Mouse (Mus musculus) small intestine, adult 2 months (tissue): Measurements from ENCODE around the gene Urod. TPM values are rescaled to one million over a fixed set of nuclear protein-coding genes. Genes with fewer than 3 reads are reported as not detected.
A peak's percentile ranks its signal among the peaks of the same experiment; 100 is the strongest.

ENCODE experiments used
- H3K27ac ChIP-seq: fragments of 200-500 bp; 2 replicates; pipeline ENCODE4 v1.5.1; 2012; ENCODE audit warnings: low read depth, low read length, control low read depth, inconsistent platforms; ENCODE audit not compliant: insufficient read depth
- H3K27me3 ChIP-seq: fragments of 200-500 bp; 2 replicates; pipeline ENCODE4 v1.6.1; 2012; ENCODE audit warnings: mild to moderate bottlenecking, moderate library complexity, low read length, inconsistent platforms; ENCODE audit not compliant: control insufficient read depth, insufficient read depth
- H3K36me3 ChIP-seq: fragments of 200-500 bp; 2 replicates; pipeline ENCODE4 v1.6.1; 2012; ENCODE audit warnings: mild to moderate bottlenecking, low read length, control low read depth, inconsistent platforms; ENCODE audit not compliant: control insufficient read depth, insufficient read depth
- H3K4me1 ChIP-seq: fragments of 200-500 bp; 2 replicates; pipeline ENCODE4 v1.6.1; 2012; ENCODE audit warnings: low read length, inconsistent platforms, mixed read lengths; ENCODE audit not compliant: control insufficient read depth, insufficient read depth, insufficient read length
- H3K4me3 ChIP-seq: fragments of 200-500 bp; 2 replicates; pipeline ENCODE4 v1.5.1; 2012; ENCODE audit warnings: low read depth, mild to moderate bottlenecking, control low read depth, inconsistent platforms, low read length, moderate library complexity
- CTCF ChIP-seq: fragments of 200-500 bp; IDR thresholded peaks from 2 replicates; pipeline ENCODE4 v1.5.1; 2012; ENCODE audit warnings: low read depth, mild to moderate bottlenecking, control low read depth, inconsistent platforms, low read length, moderate library complexity, mixed read lengths; ENCODE audit not compliant: insufficient replicate concordance, insufficient read length; ENCODE audit errors: extremely low read depth
- POLR2A ChIP-seq: fragments of 200-500 bp; IDR thresholded peaks from 2 replicates; pipeline ENCODE4 v1.6.1; 2012; ENCODE audit warnings: low read depth, mild to moderate bottlenecking, control low read depth, inconsistent platforms, low read length, moderate library complexity
- WGBS: fragments of 180-500 bp; shearing (Covaris S2); methylation state at CpG from one replicate; pipeline ENCODE4 v1.1.7; 2018; 5-methylcytosine and 5-hydroxymethylcytosine counted together
- polyA plus RNA-seq: library from polyadenylated mRNA; depleted of rRNA; stranded (reverse); fragments of >200 nt; gene quantifications from 2 replicates; pipeline ENCODE4 v1.2.3, GENCODE M21; 2012

Gene Urod
- polyA plus RNA-seq, 1 experiment: 35.5 TPM

DNA sequence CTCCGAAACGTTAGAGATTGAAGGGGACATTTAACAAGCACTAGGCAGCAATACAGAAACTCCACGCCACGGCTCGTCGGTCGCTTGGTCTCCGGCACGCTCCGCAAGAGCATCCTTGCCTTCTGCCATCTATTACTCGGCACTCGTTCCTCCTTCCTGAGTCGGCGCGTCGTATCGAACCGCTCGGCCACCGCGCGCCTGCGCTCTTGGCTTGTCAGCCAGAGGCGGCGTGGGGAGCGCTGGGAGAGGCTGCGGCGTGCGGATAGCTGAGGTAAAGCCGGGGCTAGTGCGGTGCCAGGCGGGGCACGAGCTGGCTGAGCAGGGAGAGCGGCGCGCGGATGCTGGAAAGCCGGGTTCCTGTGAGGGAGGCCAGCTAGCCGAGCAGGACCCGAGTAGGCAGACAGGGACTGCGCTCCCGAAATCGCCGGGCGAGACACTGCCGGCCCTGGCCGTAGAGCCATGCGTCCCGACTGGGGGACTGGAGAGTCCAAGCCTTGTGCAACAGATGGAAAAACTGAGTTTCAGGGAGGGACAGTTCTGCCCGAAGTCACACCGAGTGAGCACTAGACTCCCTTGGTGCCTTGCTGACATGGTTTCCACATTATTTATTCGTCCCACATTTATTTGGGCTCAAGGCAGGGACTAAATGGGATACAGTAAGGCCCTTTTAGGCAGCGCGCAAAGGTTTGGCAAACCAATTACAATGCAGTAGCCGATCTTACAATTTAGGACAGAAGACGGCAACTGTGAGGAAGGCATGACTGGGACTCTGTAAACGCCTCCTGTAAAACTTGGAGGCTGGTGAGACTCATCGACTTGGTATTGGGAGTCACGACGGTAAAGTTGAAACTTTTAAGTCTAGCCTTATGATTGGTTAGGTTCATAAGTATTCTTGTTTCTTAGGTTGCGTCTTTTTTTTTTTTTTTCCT lies 25.3 kb upstream of the Urod start, which contains the start of gene Eif2b3:
Gene Eif2b3 (plus strand): TSS at position 197 of the 929 bp plus-strand sequence.
- H3K4me1 ChIP-seq: no peaks in the 10 kb centered on the region
- H3K4me3 ChIP-seq: peak within 1 kb of the TSS; percentile 84
- peaks cover 7% of the 10 kb centered on the region; the same call in 1 of the 2 replicates for H3K36me3 ChIP-seq
- no peaks in the 10 kb centered on the region for H3K27me3 ChIP-seq
- H3K27ac ChIP-seq: no peak within 1 kb of the TSS
- no peak for TF ChIP-seq CTCF
- TF ChIP-seq POLR2A: peak; percentile 69
- under 1% methylated on average over 61 of the region's 61 CpGs for WGBS

DNA sequence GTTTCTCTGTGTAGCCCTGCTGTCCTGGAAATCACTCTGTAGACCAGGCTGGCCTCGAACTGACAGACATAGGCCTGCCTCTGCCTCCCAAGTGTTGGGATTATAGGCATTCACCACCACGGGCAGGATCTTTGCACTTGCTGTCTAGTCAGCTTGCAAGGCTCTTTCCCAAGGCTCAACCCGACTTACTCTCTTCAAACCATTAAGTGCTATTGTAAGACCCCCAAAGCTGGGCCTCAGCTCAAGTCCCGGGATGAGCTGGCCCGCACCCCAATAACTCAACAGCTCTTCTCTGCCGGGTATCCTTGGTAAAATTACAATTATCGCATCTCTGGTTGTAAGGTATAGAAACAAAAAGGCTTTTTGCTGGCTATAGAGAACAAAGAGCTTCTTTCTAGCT lies 24.1 kb upstream of the Urod start:
- WGBS: 90% methylated on average over 7 of the region's 7 CpGs
- TF ChIP-seq POLR2A: no peak
- no peak for TF ChIP-seq CTCF
- H3K4me1 ChIP-seq: no peaks in the 10 kb centered on the region

DNA sequence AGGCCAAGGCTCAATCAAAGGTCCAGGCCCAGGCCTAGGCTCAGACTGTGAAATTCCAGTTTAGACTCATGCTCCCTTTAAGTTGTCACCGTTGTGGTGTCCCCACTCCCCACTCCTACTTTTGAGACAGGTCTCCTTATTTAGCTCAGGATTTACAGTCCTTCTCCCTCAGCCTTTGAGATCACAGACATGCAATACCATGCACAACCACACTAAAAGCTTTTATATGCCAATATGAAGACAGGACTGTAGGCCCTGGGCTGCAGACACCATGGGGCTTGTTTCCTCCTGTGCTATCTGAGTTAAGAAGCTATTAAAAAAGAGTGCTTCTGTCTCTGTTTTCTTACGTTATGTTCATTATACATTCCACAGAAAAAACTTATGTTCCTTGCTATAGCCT lies 23.5 kb upstream of the Urod start:
- no peak overlapping the region for H3K4me3 ChIP-seq
- WGBS: 90% methylated on average over 2 of the region's 2 CpGs
- H3K4me1 ChIP-seq: no peaks in the 10 kb centered on the region
- no peaks in the 10 kb centered on the region for H3K27me3 ChIP-seq
- no peak overlapping the region for H3K27ac ChIP-seq
- TF ChIP-seq POLR2A (no peak), CTCF (no peak)
- H3K36me3 ChIP-seq: 0 out of 2 replicates have a peak, but pooled peaks cover 2% of the 10 kb centered on the region

More for the DNA sequence above, 24.1 kb upstream of the Urod start:
- H3K4me3 ChIP-seq: no peak overlapping the region
- no peaks in the 10 kb centered on the region for H3K27me3 ChIP-seq
- H3K27ac ChIP-seq: no peak overlapping the region
- H3K36me3 ChIP-seq: peaks cover 6% of the 10 kb centered on the region; the same call in 1 of the 2 replicates

DNA sequence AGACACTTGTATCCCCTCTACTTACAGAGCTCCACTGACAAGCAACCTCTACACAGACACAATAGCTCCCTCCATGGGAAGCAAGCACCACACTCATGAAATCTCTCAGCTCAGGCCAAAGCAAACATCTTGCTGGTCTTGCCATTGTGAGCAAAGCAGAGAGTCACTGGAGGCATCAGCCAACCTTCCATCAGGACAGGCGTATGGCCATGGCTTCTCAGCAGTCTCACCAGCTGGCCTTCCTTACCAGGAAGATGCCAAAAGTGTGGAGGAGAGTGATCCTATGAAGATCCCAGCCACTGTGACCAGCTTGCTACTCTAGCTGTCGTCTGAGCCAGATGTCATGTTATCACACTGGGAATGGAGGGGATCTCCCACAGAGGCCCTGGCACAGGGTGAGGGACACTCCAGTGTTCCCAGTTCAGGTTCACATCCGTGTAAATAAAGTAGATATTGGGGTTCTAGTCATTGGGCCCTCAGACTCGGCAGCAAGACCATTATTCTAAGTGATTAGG lies 20.7 kb upstream of the Urod start:
- Histone ChIP-seq H3K27me3 (no peaks in the 10 kb centered on the region; the same call in 1 of the 2 replicates), H3K4me1 (no peaks in the 10 kb centered on the region), H3K27ac (no peak overlapping the region), H3K36me3 (no peaks in the 10 kb centered on the region), H3K4me3 (no peak overlapping the region)
- 55% methylated on average over 4 of the region's 4 CpGs for WGBS
- TF ChIP-seq CTCF: no peak
- no peak for TF ChIP-seq POLR2A

DNA sequence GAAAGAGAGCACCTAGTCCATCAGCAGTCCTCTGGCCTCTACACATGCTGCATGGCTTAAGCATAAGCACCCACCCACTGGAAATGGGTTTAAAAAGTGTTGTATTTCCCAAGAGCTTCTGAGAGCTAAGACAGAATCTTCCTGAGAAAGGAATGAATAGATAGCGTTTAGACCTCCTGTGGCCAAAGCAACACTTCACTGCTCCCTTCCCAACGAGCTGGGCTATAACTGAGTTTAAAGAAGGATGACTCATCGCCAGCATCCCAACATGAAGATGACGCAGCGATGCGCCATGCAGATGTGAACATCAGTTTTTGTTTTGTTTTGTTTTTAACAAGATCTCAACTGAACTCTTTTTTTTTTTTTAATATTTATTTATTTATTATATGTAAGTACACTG lies 19.4 kb upstream of the Urod start:
- Histone ChIP-seq H3K4me3 (no peak overlapping the region), H3K27me3 (no peaks in the 10 kb centered on the region; the same call in 1 of the 2 replicates), H3K36me3 (no peaks in the 10 kb centered on the region), H3K27ac (no peak overlapping the region), H3K4me1 (no peaks in the 10 kb centered on the region)
- WGBS: 70% methylated on average over 6 of the region's 6 CpGs
- TF ChIP-seq POLR2A (no peak), CTCF (no peak)

DNA sequence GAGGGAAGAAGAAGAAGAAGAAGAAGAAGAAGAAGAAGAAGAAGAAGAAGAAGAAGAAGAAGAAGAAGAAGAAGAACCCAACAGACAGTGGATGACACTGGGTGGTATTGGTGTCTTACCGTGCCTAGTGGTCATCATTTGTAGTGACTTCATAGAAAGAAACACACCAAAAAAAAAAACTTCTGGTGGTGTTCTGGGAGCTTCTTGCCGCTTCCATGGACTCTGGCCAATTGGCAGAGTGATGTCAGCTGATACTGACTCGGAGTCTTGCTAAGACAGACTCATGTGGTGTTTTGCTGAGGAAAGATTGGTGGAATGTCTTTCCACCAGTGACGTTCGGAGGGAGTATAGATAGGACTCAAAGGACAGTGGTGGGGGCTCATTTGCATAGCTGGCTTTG lies 16.0 kb upstream of the Urod start:
- Histone ChIP-seq H3K4me3 (no peak overlapping the region), H3K36me3 (no peaks in the 10 kb centered on the region), H3K27ac (no peak overlapping the region), H3K27me3 (no peaks in the 10 kb centered on the region; the same call in 1 of the 2 replicates), H3K4me1 (no peaks in the 10 kb centered on the region)
- 73% methylated on average over 5 of the region's 5 CpGs for WGBS
- TF ChIP-seq CTCF (no peak), POLR2A (no peak)

DNA sequence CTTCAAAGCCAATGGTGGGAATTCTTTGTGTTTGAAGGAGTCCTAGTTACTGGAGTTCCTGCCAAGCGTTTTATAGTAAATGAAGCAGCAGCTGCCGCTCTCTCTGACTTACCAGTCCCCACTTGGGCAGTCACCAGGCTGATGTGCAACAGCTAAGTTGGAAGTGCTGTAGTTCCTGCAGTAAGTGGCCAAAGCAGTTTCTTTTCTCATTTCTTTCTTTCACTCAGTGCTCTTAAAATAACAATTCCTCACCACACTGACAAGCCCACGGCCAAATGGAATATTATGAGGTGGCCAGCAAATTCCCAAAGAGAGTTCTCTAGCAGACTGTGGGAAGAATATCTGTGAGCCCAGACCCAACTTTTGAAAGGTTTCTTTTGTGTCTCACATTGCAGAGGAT lies 12.8 kb upstream of the Urod start:
- Histone ChIP-seq H3K27ac (no peak overlapping the region), H3K27me3 (no peaks in the 10 kb centered on the region; the same call in 1 of the 2 replicates), H3K36me3 (peaks cover 28% of the 10 kb centered on the region), H3K4me3 (no peak overlapping the region), H3K4me1 (no peaks in the 10 kb centered on the region)
- 65% methylated on average over 3 of the region's 3 CpGs for WGBS
- TF ChIP-seq CTCF (no peak), POLR2A (no peak)
